Mouse (Mus musculus) neural tube, embryonic 12.5 days (tissue): ENCODE data around the gene S100a16. TPM values are rescaled to one million over a fixed set of nuclear protein-coding genes. Genes with fewer than 3 reads are reported as not detected.

ENCODE experiments used
- polyA plus RNA-seq: library from polyadenylated mRNA; unstranded; fragments of >200 nt; fragmentation: Nextera tagmentation; extraction: Ambion mirVana; gene quantifications from 2 replicates; pipeline ENCODE4 v1.2.1, GENCODE M21; 2016

Gene S100a16
- polyA plus RNA-seq, 1 experiment from 2014 or later, result 33.3 TPM

Other genes with a start within 250 kb of the S100a16 start
- 12.8 and 15.9 TPM in 2 replicates for gene Gatad2b, start 244.1 kb upstream of the S100a16 start, polyA plus RNA-seq
- gene Slc27a3, start 147.3 kb upstream of the S100a16 start, polyA plus RNA-seq, result 19.7 and 22.7 TPM in 2 replicates
- gene Ints3, start 103.6 kb upstream of the S100a16 start, polyA plus RNA-seq, result 38.1 and 40.5 TPM in 2 replicates
- 3.3 and 3.5 TPM in 2 replicates for gene Npr1, start 71.4 kb upstream of the S100a16 start, polyA plus RNA-seq
- 322 and 326 TPM in 2 replicates for gene Ilf2, start 61.1 kb upstream of the S100a16 start, polyA plus RNA-seq
- gene Snapin, start 46.2 kb upstream of the S100a16 start, polyA plus RNA-seq, result 81.7 and 87.0 TPM in 2 replicates
- gene Chtop, start 27.8 kb upstream of the S100a16 start, polyA plus RNA-seq, result 211 and 215 TPM in 2 replicates
- 5.0 and 7.2 TPM in 2 replicates for gene S100a1, start 22.9 kb upstream of the S100a16 start, polyA plus RNA-seq
- 10.6 and 12.3 TPM in 2 replicates for gene S100a13, start 22.8 kb upstream of the S100a16 start, polyA plus RNA-seq
- gene S100a14, start 10.4 kb upstream of the S100a16 start, polyA plus RNA-seq, result not detected in 2 replicates
- gene S100a3, start 23.3 kb downstream of the S100a16 start, polyA plus RNA-seq, result not detected in 2 replicates
- gene S100a2, start 53.0 kb downstream of the S100a16 start, polyA plus RNA-seq, result not detected in 2 replicates
- gene Gm42674, start 64.7 kb downstream of the S100a16 start, polyA plus RNA-seq, result not detected in 2 replicates
- gene S100a4, start 66.5 kb downstream of the S100a16 start, polyA plus RNA-seq, result 0.46 and 1.0 TPM in 2 replicates
- gene S100a5, start 71.3 kb downstream of the S100a16 start, polyA plus RNA-seq, result not detected in 2 replicates
- gene S100a6, start 75.6 kb downstream of the S100a16 start, polyA plus RNA-seq, result 14.6 and 16.8 TPM in 2 replicates
- gene S100a7a, start 116.8 kb downstream of the S100a16 start, polyA plus RNA-seq, result not detected in 2 replicates
- gene S100a8, start 131.7 kb downstream of the S100a16 start, polyA plus RNA-seq, result 15.8 and 23.7 TPM in 2 replicates
- gene S100a9, start 158.5 kb downstream of the S100a16 start, polyA plus RNA-seq, result 6.9 and 12.0 TPM in 2 replicates
- gene Pglyrp4, start 189.7 kb downstream of the S100a16 start, polyA plus RNA-seq, result not detected in 2 replicates
- not detected in 2 replicates for gene Gm5849, start 240.6 kb downstream of the S100a16 start, polyA plus RNA-seq